Mouse (Mus musculus) lung, adult 2 months (tissue): ENCODE results near the gene Aldh1b1. TPM values are rescaled to one million over a fixed set of nuclear protein-coding genes. Genes with fewer than 3 reads are reported as not detected.

ENCODE experiments used
- DNase-seq: peaks from one replicate; pipeline ENCODE4 v3.0.0; 2022
- H3K4me1 ChIP-seq: fragments of 200-500 bp; 2 replicates; pipeline ENCODE4 v1.6.1; 2011; ENCODE audit warnings: low read length; ENCODE audit not compliant: control insufficient read depth, insufficient read depth
- H3K4me3 ChIP-seq: fragments of 200-500 bp; replicated peaks from 2 replicates; pipeline ENCODE3; 2011; ENCODE audit warnings: low read depth, mild to moderate bottlenecking, control low read depth, low read length; ENCODE audit errors: extremely low read depth
- CTCF ChIP-seq: fragments of 200-500 bp; IDR thresholded peaks from 2 replicates; pipeline ENCODE4 v1.5.1; 2011; ENCODE audit warnings: mild to moderate bottlenecking, low read length, control low read depth; ENCODE audit not compliant: insufficient read depth
- POLR2A ChIP-seq: fragments of 200-500 bp; IDR thresholded peaks from 2 replicates; pipeline ENCODE4 v1.6.1; 2011; ENCODE audit warnings: low read depth, mild to moderate bottlenecking, control low read depth, low read length, borderline replicate concordance; ENCODE audit errors: extremely low read depth
- WGBS: fragments of 180-500 bp; shearing (Covaris S2); methylation state at CpG from one replicate; pipeline ENCODE4 v1.1.7; 2018; 5-methylcytosine and 5-hydroxymethylcytosine counted together
- polyA plus RNA-seq: library from polyadenylated mRNA; depleted of rRNA; stranded (reverse); fragments of >200 nt; gene quantifications from 2 replicates; pipeline ENCODE4 v1.2.3, GENCODE M21; 2012; rRNA removed

The Aldh1b1 gene
- polyA plus RNA-seq, 1 experiment, result 3.9 TPM

GRCm38 (mm10) chr4:45846263-45846662 is 47.4 kb downstream of the Aldh1b1 start:
- no peak for DNase-seq
- 88% methylated on average over 2 of the region's 2 CpGs for WGBS
- no peak overlapping the region for H3K4me3 ChIP-seq
- no peaks in the 10 kb centered on the region for H3K4me1 ChIP-seq
- no peak for TF ChIP-seq POLR2A
- no peak for TF ChIP-seq CTCF

DNA sequence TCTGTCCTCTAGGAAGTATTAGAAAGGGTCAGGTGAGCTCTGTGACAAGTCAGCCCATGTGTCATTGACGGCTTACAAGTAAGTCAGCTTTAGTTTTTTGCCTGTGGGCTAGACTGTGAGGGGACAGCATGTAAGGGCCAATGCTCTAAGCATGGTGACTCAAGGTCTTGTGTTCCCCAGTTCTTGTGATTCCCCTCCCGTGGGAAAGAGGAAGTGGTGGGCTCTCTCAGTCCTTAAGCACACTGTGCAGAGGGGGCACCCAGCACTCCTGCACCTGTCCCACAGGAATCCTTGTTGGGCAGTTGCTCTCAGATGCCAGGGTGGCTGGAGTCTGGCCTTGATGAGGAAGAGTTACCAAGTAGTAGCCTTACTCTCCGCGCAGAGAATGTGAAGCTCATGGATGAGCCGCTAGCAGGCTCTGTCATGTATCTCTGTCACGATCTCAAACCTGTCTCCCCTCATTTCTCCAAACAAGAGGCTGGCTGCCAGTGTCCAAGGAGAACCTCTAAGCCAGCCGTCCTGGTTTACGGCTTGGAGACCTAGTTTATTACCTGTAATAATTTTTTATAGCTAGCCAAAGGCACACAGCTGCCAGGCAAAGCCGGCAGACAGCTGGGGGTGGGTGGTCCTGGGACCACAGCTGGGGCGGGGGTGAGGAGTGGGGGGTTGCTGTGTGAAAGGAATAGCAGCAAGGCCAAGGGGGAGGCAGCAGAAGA is 49.4 kb downstream of the Aldh1b1 start, which contains the start of gene Stra6l:
TSS of gene Stra6l (plus strand) at position 556 of the 716 bp plus-strand sequence.
- TF ChIP-seq CTCF, result no peak
- TF ChIP-seq POLR2A, result no peak
- no peaks in the 10 kb centered on the region for H3K4me1 ChIP-seq
- H3K4me3 ChIP-seq, result no peak within 1 kb of the TSS
- DNase-seq, result no peak
- WGBS, result 55% methylated on average over 10 of the region's 10 CpGs

GRCm38 (mm10) chr4:45848825-45849156 is 50.0 kb downstream of the Aldh1b1 start:
- TF ChIP-seq CTCF, result no peak
- TF ChIP-seq POLR2A, result no peak
- no peak for DNase-seq
- Histone ChIP-seq H3K4me1 (no peaks in the 10 kb centered on the region), H3K4me3 (no peak overlapping the region)
- WGBS, result 46% methylated on average over 10 of the region's 10 CpGs

DNA sequence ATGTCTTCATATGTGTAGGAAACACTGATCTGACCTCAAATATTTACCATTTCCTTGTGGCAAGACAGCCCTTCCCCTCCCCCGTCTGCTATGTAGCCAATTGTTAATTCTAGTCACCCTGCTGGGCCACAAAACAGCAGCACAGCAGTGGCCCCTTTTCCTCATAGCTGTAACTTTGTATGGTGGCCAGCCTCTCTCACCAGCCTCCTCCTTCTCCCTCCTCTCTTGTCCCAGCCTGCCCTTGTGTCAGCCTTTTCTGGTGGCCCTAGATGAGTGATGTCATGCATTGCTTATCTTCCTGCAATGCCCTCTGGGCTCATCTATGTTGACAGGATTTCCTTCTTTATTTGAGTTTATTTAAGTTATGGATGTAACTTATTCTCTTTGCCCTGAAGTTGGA is 50.6 kb downstream of the Aldh1b1 start:
- H3K4me1 ChIP-seq, result no peaks in the 10 kb centered on the region
- WGBS, result 64% methylated on average over 1 of the region's 1 CpGs
- TF ChIP-seq POLR2A (no peak), CTCF (no peak)
- no peak for DNase-seq
- H3K4me3 ChIP-seq, result no peak overlapping the region

DNA sequence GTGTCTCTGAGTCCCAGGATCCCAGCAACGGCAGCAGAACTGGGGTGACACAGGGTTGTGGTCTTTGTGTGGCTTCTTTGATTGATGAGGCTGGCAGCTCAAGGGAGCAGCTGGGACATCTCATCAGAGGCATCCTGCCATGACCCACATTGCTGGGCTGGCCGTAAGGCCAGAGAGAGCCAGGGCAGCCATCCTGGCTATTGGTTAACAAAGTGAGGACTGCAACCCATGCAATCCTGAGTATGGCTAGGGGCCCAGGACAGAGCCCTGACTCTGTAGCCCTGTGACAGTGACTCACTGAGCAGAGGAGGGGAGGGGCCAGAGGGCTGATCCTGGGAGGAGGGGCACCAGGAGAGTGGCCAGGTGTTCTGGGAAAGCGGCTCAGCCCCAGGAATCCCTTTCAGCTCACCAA is 52.8 kb downstream of the Aldh1b1 start:
- no peak for TF ChIP-seq POLR2A
- TF ChIP-seq CTCF, result no peak
- no peaks in the 10 kb centered on the region for H3K4me1 ChIP-seq
- peak; percentile 4 for DNase-seq
- WGBS, result 30% methylated on average over 3 of the region's 3 CpGs
- no peak overlapping the region for H3K4me3 ChIP-seq

GRCm38 (mm10) chr4:45853496-45854246 is 54.8 kb downstream of the Aldh1b1 start:
- 49% methylated on average over 15 of the region's 15 CpGs for WGBS
- TF ChIP-seq POLR2A, result no peak
- TF ChIP-seq CTCF, result no peak
- H3K4me3 ChIP-seq, result no peak overlapping the region
- no peak for DNase-seq
- no peaks in the 10 kb centered on the region for H3K4me1 ChIP-seq

Other genes with a start within 250 kb of the Aldh1b1 start
- gene Igfbpl1, start 27.9 kb downstream of the Aldh1b1 start, polyA plus RNA-seq, result 0.18 and 0.28 TPM in 2 replicates
- gene Stra6l, start 49.6 kb downstream of the Aldh1b1 start, polyA plus RNA-seq, result 0.66 and 1.2 TPM in 2 replicates
- gene Ccdc180, start 91.3 kb downstream of the Aldh1b1 start, polyA plus RNA-seq, result 1.4 and 2.4 TPM in 2 replicates
- 12.6 and 19.1 TPM in 2 replicates for gene Tdrd7, start 166.3 kb downstream of the Aldh1b1 start, polyA plus RNA-seq
- 17.1 and 22.3 TPM in 2 replicates for gene Tmod1, start 239.9 kb downstream of the Aldh1b1 start, polyA plus RNA-seq